Mouse (Mus musculus) liver, embryonic 14.5 days (tissue): ENCODE results near the gene Naaladl2.

Experiments used
- CTCF ChIP-seq: IDR thresholded peaks from 2 replicates; pipeline ENCODE4 v1.5.1; 2016; ENCODE audit warnings: antibody characterized with exemption, low read depth, control low read depth
- EP300 ChIP-seq: IDR thresholded peaks from 2 replicates; pipeline ENCODE4 v1.6.1; 2016; ENCODE audit warnings: antibody characterized with exemption, low read depth

DNA sequence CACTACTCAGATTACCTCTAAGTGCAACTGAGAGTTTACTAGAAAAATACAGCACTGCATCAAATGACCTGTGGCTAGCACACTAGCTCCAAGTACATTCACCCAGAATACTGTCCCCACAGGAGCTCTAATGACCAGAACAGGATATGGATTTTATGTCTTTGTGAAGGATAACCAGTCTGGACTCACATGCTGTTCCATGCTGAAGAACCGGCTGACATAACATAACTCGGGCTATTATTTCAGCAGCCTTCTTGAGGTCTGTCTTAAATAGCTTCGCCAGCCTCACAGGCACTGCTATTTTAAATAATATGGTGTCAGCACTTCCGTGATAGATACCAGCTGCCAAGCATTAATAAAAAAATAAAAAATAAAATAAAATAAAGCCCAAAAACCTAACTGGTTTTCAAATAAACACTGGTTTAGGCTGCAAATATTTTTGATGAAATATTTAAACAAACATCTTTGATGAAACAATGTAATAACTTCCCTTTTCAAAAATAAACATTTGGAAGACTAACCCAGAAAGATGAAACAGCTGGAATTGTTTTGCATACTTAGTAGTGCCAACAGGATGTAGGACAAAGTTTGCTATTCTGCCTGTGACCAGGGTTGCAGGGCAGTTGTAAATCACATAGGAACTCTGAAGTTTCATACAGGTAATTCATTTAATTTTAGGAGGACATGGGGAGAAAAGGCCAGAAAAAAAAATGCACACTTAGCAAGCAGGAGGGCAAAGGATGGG, 1073.5 kb downstream of the Naaladl2 start:
- no peak for TF ChIP-seq CTCF
- TF ChIP-seq EP300: no peak
